Mouse (Mus musculus): ENCODE measurements around the gene Gimap1. TPM values are rescaled to one million over a fixed set of nuclear protein-coding genes. Genes with fewer than 3 reads are reported as not detected.

The Gimap1 gene
- polyA plus RNA-seq, 1 experiment from 2014 or later = 5.6 TPM

GRCm38 (mm10) chr6:48700251-48701075 lies 38.4 kb upstream of the Gimap1 start:
- H3K27me3 ChIP-seq (ENCODE audit: control insufficient read depth, insufficient read depth, low read length) = no peaks in the 10 kb centered on the region
- WGBS = 46% methylated on average over 5 of the region's 5 CpGs
- DNase-seq (ENCODE audit: low spot score) = no peak

GRCm38 (mm10) chr6:48702146-48702545 lies 36.7 kb upstream of the Gimap1 start:
- Histone ChIP-seq H3K9ac (replicated peaks; ENCODE audit: low read length) (no peak overlapping the region), H3K27ac (replicated peaks; ENCODE audit: low read depth, low read length) (no peak overlapping the region), H3K27me3 (ENCODE audit: control insufficient read depth, insufficient read depth, low read length) (no peaks in the 10 kb centered on the region), H3K4me2 (ENCODE audit: low read depth, low read length) (no peak overlapping the region), H3K4me1 (ENCODE audit: control insufficient read depth, insufficient read depth, low read length) (no peaks in the 10 kb centered on the region), H3K4me3 (ENCODE audit: low read depth, low read length) (no peak overlapping the region), H3K36me3 (replicated peaks; ENCODE audit: control insufficient read depth, insufficient read depth, low read depth, low read length) (no peaks in the 10 kb centered on the region), H3K9me3 (replicated peaks; ENCODE audit: control insufficient read depth, low read length) (no peaks in the 10 kb centered on the region)
- ATAC-seq (replicated peaks; ENCODE audit: insufficient number of reproducible peaks, low FRiP score, low TSS enrichment, low read depth) = no peak
- DNase-seq (ENCODE audit: low spot score) = no peak
- 83% methylated on average over 7 of the region's 7 CpGs for WGBS

More at GRCm38 (mm10) chr6:48700251-48701075, 38.4 kb upstream of the Gimap1 start:
- H3K9ac ChIP-seq (replicated peaks; ENCODE audit: low read length) = no peak overlapping the region
- no peak overlapping the region for H3K4me3 ChIP-seq (ENCODE audit: low read depth, low read length)
- no peaks in the 10 kb centered on the region for H3K9me3 ChIP-seq (replicated peaks; ENCODE audit: control insufficient read depth, low read length)
- ATAC-seq (replicated peaks; ENCODE audit: insufficient number of reproducible peaks, low FRiP score, low TSS enrichment, low read depth) = no peak
- H3K4me2 ChIP-seq (ENCODE audit: low read depth, low read length) = no peak overlapping the region
- no peaks in the 10 kb centered on the region for H3K36me3 ChIP-seq (replicated peaks; ENCODE audit: control insufficient read depth, insufficient read depth, low read depth, low read length)
- no peaks in the 10 kb centered on the region for H3K4me1 ChIP-seq (ENCODE audit: control insufficient read depth, insufficient read depth, low read length)
- no peak overlapping the region for H3K27ac ChIP-seq (replicated peaks; ENCODE audit: low read depth, low read length)

- ATAC-seq (replicated peaks; ENCODE audit: insufficient number of reproducible peaks, low FRiP score, low TSS enrichment, low read depth) = no peak
- Histone ChIP-seq H3K36me3 (replicated peaks; ENCODE audit: control insufficient read depth, insufficient read depth, low read depth, low read length) (no peaks in the 10 kb centered on the region), H3K4me3 (ENCODE audit: low read depth, low read length) (no peak overlapping the region), H3K9ac (replicated peaks; ENCODE audit: low read length) (no peak overlapping the region), H3K27me3 (ENCODE audit: control insufficient read depth, insufficient read depth, low read length) (no peaks in the 10 kb centered on the region), H3K9me3 (replicated peaks; ENCODE audit: control insufficient read depth, low read length) (no peaks in the 10 kb centered on the region), H3K27ac (replicated peaks; ENCODE audit: low read depth, low read length) (no peak overlapping the region), H3K4me2 (ENCODE audit: low read depth, low read length) (no peak overlapping the region), H3K4me1 (ENCODE audit: control insufficient read depth, insufficient read depth, low read length) (no peaks in the 10 kb centered on the region)
- no peak for DNase-seq (ENCODE audit: low spot score)
- WGBS = 66% methylated on average over 5 of the region's 5 CpGs
These were observed 36.3 kb upstream of the Gimap1 start for GRCm38 (mm10) chr6:48702601-48703000.

- no peaks in the 10 kb centered on the region for H3K36me3 ChIP-seq (replicated peaks; ENCODE audit: control insufficient read depth, insufficient read depth, low read depth, low read length)
- no peak overlapping the region for H3K4me3 ChIP-seq (ENCODE audit: low read depth, low read length)
- H3K27me3 ChIP-seq (ENCODE audit: control insufficient read depth, insufficient read depth, low read length) = no peaks in the 10 kb centered on the region
- ATAC-seq (replicated peaks; ENCODE audit: insufficient number of reproducible peaks, low FRiP score, low TSS enrichment, low read depth) (no peak), DNase-seq (ENCODE audit: low spot score) (no peak)
- no peaks in the 10 kb centered on the region for H3K4me1 ChIP-seq (ENCODE audit: control insufficient read depth, insufficient read depth, low read length)
- H3K4me2 ChIP-seq (ENCODE audit: low read depth, low read length) = no peak overlapping the region
- no peak overlapping the region for H3K9ac ChIP-seq (replicated peaks; ENCODE audit: low read length)
- no peaks in the 10 kb centered on the region for H3K9me3 ChIP-seq (replicated peaks; ENCODE audit: control insufficient read depth, low read length)
- no peak overlapping the region for H3K27ac ChIP-seq (replicated peaks; ENCODE audit: low read depth, low read length)
These were observed 34.7 kb upstream of the Gimap1 start for GRCm38 (mm10) chr6:48704146-48704545.

GRCm38 (mm10) chr6:48706130-48706529 lies 32.7 kb upstream of the Gimap1 start:
- Histone ChIP-seq H3K27me3 (ENCODE audit: control insufficient read depth, insufficient read depth, low read length) (no peaks in the 10 kb centered on the region), H3K4me3 (ENCODE audit: low read depth, low read length) (no peak overlapping the region), H3K4me2 (ENCODE audit: low read depth, low read length) (no peak overlapping the region)

GRCm38 (mm10) chr6:48718455-48718854 lies 20.4 kb upstream of the Gimap1 start, which contains the start of the genes Gm28053 and Gimap7:
TSS of gene Gm28053 (plus strand) at chr6:48718607.
TSS of gene Gimap7 (plus strand) at chr6:48718621.
- Histone ChIP-seq H3K9me3 (replicated peaks; ENCODE audit: control insufficient read depth, low read length) (no peaks in the 10 kb centered on the region), H3K9ac (replicated peaks; ENCODE audit: low read length) (no peak within 1 kb of the TSS), H3K4me3 (ENCODE audit: low read depth, low read length) (no peak within 1 kb of the TSS), H3K27ac (replicated peaks; ENCODE audit: low read depth, low read length) (no peak within 1 kb of the TSS), H3K4me1 (ENCODE audit: control insufficient read depth, insufficient read depth, low read length) (no peaks in the 10 kb centered on the region), H3K36me3 (replicated peaks; ENCODE audit: control insufficient read depth, insufficient read depth, low read depth, low read length) (no peaks in the 10 kb centered on the region), H3K27me3 (ENCODE audit: control insufficient read depth, insufficient read depth, low read length) (no peaks in the 10 kb centered on the region), H3K4me2 (ENCODE audit: low read depth, low read length) (no peak within 1 kb of the TSS)
- ATAC-seq (replicated peaks; ENCODE audit: insufficient number of reproducible peaks, low FRiP score, low TSS enrichment, low read depth) (no peak), DNase-seq (ENCODE audit: low spot score) (no peak)
- WGBS = 59% methylated on average over 2 of the region's 2 CpGs

More at GRCm38 (mm10) chr6:48706130-48706529, 32.7 kb upstream of the Gimap1 start:
- no peak overlapping the region for H3K9ac ChIP-seq (replicated peaks; ENCODE audit: low read length)
- no peaks in the 10 kb centered on the region for H3K4me1 ChIP-seq (ENCODE audit: control insufficient read depth, insufficient read depth, low read length)
- no peak overlapping the region for H3K27ac ChIP-seq (replicated peaks; ENCODE audit: low read depth, low read length)
- no peaks in the 10 kb centered on the region for H3K9me3 ChIP-seq (replicated peaks; ENCODE audit: control insufficient read depth, low read length)
- WGBS = 56% methylated on average over 3 of the region's 3 CpGs
- ATAC-seq (replicated peaks; ENCODE audit: insufficient number of reproducible peaks, low FRiP score, low TSS enrichment, low read depth) (no peak), DNase-seq (ENCODE audit: low spot score) (no peak)
- H3K36me3 ChIP-seq (replicated peaks; ENCODE audit: control insufficient read depth, insufficient read depth, low read depth, low read length) = no peaks in the 10 kb centered on the region

- H3K27ac ChIP-seq (replicated peaks; ENCODE audit: low read depth, low read length) = no peak overlapping the region
- 82% methylated on average over 4 of the region's 4 CpGs for WGBS
- no peak overlapping the region for H3K4me2 ChIP-seq (ENCODE audit: low read depth, low read length)
- H3K36me3 ChIP-seq (replicated peaks; ENCODE audit: control insufficient read depth, insufficient read depth, low read depth, low read length) = no peaks in the 10 kb centered on the region
- H3K27me3 ChIP-seq (ENCODE audit: control insufficient read depth, insufficient read depth, low read length) = no peaks in the 10 kb centered on the region
- DNase-seq (ENCODE audit: low spot score) = no peak
- no peaks in the 10 kb centered on the region for H3K4me1 ChIP-seq (ENCODE audit: control insufficient read depth, insufficient read depth, low read length)
- no peaks in the 10 kb centered on the region for H3K9me3 ChIP-seq (replicated peaks; ENCODE audit: control insufficient read depth, low read length)
- no peak for ATAC-seq (replicated peaks; ENCODE audit: insufficient number of reproducible peaks, low FRiP score, low TSS enrichment, low read depth)
- H3K9ac ChIP-seq (replicated peaks; ENCODE audit: low read length) = no peak overlapping the region
- H3K4me3 ChIP-seq (ENCODE audit: low read depth, low read length) = no peak overlapping the region
These were observed 18.5 kb upstream of the Gimap1 start for GRCm38 (mm10) chr6:48720326-48720725.

GRCm38 (mm10) chr6:48723468-48723867 lies 15.4 kb upstream of the Gimap1 start:
- Histone ChIP-seq H3K4me3 (ENCODE audit: low read depth, low read length) (no peak overlapping the region), H3K9me3 (replicated peaks; ENCODE audit: control insufficient read depth, low read length) (no peaks in the 10 kb centered on the region), H3K4me1 (ENCODE audit: control insufficient read depth, insufficient read depth, low read length) (no peaks in the 10 kb centered on the region), H3K27me3 (ENCODE audit: control insufficient read depth, insufficient read depth, low read length) (no peaks in the 10 kb centered on the region), H3K36me3 (replicated peaks; ENCODE audit: control insufficient read depth, insufficient read depth, low read depth, low read length) (no peaks in the 10 kb centered on the region), H3K9ac (replicated peaks; ENCODE audit: low read length) (no peak overlapping the region), H3K4me2 (ENCODE audit: low read depth, low read length) (no peak overlapping the region), H3K27ac (replicated peaks; ENCODE audit: low read depth, low read length) (no peak overlapping the region)
- DNase-seq (ENCODE audit: low spot score) = no peak
- no peak for ATAC-seq (replicated peaks; ENCODE audit: insufficient number of reproducible peaks, low FRiP score, low TSS enrichment, low read depth)
- WGBS = 83% methylated on average over 8 of the region's 8 CpGs
